Mouse (Mus musculus) thymus, adult 18-20 months (tissue): Measurements from ENCODE around the gene Art4.
"Not testable (repeated sequence)": the region's sequence is repeated elsewhere in the genome, so short reads cannot be mapped to it uniquely, and the experiment has no call there.

Source experiments
- DNase-seq, 2 experiments: peaks; one replicate each; pipeline ENCODE4 v3.0.0; 2022; ENCODE audit warnings: mixed read lengths in 2 of 2

Art4 gene

DNA sequence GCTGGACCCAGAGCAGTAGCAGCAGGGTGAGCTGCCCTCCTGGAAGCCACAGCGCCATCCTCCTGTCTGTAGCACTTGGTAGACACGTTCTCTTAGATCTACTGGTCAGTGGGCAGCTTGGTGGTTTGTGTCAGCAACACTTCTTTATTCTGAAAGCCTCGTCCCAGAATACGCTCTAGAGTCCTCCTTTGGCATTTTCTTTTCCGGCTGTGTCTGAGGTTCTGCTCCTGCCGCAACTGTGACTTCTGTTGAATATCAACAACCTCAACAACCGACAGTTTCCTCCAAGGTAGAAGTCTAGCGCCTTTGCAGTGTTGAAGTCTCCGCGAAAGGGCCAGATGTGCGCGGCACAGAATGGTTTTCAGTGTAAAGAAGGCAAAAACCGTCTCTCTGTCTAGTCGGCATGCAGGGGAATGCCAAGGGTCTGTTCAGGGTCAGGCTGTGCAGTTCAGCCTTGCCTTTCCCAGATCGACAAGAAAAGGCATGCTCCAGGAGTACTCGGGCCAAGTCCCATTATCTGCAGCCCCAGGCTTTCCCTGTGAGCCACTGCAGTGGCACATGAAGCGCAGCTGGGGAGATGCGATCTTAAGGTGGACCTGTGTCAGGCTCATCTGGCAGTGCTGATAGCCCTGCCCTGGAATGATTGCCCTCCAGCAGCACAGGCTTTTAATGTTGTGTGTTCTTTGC is at the start of gene Art4:
Gene Art4, minus strand, starts transcription at position 548 of the 687 bp plus-strand sequence.
- DNase-seq = peak; percentile 46 to 61

DNA sequence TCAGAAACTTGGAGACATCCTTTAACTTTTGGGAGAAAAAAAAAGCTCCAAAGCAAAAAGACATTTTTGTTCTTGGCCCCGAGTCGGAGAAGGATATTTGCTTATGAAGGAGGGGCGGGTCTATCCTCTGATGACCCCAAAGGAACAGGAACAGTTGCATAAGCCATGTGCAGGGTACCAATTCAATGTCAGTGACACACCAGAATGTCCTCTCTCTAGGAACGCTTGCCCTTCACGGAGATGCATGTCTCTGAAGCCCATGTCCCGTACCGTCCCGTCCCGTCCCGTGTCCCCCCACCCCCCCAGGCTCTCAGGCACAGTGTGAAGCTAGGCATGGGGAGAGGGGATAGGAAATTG is 49.4 kb upstream of the Art4 start:
- no peak for DNase-seq

DNA sequence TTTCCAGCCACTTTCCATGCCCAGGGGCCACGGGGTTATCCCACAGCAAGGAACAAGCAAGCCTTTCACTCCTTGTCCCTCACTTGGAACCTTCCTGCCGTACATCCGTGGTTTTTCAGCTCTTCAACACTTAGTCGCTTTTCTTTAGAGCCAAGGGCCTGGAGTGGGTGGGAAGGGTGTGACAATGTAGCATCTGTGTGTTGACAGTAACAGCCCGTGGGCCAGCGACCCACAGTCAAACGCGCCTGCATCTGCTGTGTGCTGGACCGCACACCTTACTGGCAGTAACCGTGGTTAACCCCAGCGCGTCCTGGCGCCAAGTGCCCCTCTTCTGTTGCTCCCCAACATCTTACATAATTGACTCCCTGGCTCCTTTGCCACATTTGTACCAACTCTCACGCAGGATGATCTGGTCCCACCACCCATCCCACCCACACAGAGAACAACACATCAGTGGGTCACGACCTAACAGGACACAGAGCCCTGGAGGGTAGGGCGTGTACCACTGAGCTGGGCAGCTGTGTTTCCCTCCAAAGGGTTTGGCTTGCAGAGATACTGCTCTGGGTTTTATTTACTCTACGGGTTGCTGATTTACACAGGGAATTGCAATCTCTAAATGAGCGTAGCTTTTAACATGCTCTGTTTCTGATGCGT is 48.9 kb upstream of the Art4 start:
- DNase-seq = no peak

DNA sequence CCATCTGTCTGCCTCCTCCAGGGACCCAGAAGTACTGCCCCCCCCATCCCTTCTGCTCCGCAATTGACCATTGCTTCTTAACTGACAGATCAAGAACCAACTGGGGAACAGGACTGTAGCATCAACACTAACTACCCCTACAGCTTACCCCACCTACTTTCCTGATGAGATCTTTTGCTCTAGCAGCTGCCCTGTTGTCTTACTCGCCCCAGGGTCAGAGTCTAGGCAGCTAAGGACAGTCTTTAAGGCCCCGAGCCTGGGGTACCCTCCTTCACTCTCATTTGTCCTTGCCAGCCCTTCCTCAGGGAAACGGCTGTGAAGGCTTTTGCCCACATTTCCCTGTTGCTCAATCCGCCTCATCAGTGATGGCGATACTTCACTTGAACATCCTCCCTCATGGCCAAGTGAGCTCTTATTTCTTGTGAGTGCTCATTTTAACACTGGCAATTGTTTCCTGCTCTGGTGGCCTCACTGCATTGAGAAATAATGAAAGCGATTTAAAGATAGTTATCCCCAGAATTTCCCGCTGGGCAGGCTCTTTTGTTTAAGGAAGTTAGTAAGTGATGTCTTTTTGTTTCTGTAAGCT is 46.4 kb upstream of the Art4 start:
- DNase-seq = no peak

DNA sequence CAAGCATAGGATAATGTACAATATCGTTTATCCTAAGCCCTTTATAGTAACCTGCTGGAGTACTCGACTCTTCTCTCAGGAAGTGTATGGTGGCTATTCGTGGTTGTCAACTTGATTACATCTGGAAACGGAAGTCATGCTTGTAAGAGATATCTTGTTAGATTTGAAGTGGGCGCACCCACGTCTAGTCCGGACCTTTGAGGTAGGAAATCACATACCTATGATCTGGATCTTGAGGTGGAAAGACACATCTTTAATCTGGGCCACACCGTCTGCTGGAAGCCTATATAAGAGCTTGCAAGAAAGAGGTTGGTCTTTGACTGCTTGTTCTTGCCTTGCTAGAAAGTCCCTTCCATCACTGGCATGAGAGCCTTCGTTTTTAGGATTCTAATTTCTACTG is 45.0 kb upstream of the Art4 start:
- no peak for DNase-seq

DNA sequence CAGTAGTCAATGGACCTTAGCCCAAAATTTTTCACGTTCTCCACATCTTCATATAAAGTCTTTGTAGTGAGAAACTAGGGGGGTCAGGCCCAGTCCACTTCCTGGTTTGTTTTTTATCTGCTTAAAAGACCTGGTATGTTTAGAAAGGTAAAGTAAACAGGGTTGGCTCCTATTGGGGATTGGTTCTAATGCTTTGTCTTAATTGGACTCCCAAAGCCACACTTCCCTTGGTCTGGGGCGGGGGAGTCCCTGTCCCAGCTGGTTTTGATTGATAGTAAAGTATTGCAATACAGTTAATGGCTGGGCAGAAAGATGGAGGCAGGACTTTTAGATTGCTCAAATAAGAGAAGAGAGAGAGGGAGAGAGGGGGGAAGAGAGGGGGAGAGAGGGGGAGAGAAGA is 43.5 kb upstream of the Art4 start:
- no peak for DNase-seq

DNA sequence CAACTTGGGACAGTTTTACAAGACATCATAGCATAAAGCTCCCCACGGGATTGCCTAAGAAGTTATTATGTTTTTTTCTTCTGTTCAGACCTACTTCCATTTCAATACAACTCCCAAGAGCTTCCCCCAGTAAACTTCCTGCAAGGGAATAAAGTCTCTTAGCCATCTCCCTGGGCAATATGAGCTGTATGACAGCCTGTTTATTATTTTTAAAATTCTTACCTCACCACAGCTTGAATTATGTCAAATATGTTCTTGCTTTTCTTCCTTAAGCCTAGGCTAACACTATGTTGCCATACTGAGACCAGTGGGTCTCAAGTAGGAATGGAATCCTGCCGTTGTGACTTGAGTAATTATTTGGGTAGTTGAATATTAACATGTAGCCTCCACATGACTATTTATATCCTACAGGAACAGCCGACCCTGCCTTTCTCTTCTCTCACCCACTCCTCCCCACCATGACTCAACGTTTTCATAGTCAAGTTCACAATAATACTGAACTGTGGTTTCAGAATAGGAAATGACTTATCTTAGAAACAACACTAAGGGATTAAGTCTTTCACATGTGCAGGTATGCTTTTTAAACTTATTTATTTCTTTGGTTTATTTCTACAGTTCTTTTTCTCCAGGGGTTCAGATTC is 43.0 kb upstream of the Art4 start:
- DNase-seq = no peak

DNA sequence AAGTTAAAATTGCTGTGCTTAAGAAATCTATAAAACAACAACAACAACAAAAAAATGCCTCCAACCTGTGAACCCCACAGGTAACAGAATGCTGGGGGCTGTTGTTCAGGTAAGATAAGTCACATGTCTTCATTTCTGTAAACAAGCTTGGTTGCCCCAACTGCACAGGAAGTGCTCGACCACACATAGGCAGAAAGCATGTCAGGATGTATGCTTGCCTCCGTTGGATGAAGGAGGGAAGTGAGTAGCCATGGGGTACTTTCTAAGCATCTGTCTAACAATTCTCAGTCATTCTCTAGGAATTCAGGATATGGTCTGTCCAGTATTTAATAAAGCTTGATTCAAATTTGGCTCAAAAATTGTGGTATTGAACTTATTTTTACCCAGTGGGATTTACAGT is 41.4 kb upstream of the Art4 start:
- DNase-seq = peak in 1 of 2 experiments; percentile 23

DNA sequence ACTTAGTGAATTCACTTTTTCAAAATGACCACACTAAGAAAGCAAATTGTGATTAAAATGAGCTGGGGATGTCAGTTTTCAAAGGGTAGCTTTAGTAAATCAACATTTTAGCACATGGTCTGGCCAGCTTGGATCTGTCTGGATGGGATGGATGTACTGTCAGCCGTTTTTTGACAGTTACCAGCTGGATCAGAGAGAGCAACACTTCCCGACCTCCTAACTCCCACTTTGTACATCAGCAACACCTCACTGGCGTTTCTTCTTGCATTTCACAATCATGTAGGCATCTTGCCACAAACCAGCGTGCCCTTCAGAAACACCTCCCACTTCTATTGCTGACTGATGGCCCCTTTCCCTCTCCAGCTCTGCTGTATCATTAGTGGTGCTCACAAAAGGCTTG is 40.7 kb upstream of the Art4 start:
- no peak for DNase-seq

DNA sequence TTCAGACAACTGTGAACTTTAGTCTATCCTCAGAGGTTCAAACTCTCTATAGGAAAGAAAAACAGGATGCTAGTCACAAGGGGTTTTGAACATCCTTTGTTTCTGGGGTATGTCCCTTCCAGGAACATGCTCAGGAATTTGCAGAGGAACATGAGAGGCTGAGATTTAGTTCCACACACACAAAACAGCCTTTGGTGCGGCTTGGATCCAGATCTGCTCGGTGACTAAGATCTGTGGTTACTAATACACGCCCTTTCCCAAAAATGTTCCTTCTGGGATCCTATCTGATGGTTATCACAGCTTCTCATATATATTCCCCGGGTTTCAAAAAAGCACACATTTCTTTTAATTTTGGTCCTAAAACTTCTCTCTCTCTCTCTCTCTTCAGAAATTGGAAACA is 40.3 kb upstream of the Art4 start:
- no peak for DNase-seq

DNA sequence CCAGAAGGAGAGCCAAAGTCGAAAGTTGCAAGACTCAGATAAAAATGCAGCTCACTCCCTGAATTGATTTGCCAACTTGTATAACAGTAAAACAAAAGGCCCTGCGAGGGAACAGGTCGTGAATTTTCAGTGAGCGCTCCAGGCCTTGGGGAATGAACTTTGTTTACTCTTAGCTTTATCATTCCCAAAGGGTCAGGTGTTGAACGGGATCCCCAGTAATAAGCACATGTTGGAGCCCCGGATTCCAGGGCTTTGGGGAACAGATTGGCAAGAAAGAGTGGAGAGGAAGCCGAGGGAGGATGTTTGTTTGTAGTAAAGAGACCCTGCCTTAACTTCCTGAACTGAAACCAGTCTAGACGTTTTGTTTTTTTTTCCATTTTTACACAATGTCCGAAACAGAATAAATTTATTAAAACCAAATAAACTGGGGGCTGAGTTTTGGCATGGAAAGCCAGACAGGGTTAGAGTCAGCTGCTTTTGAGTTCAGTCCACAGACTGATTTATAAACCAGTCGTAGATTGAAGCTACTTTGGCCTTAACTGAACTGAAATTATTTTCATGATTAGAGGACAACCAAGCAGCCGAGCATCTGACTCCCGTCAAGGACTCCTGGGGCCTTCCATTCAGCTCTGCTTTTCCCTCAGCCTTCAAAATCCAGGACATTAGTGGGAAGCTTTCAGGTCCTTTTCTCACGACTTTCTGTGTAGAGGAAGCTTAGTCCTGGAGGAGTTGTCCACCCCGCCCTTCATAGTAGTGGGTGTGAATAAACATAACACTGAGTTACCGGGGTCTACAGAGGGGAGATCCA is 37.2 kb upstream of the Art4 start:
- no peak for DNase-seq

DNA sequence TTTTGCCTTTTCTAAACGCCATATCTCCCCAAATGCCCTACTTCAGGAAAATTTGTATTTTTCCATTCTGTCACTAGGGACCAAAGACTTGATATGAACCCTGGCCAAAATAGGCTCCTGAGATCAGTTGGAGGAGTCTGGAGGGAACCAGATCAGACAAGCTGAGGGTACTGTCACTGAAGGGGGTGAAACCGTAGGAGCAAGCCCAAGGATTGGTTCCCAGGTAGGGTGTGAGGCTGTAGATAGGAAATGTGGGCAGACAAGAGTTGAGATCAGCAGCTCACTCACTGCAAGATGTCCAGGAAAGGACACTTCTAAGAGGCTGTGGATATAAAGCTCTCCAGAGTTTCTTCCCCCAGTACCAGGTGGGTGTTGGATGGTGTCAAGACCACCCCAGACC is 34.5 kb upstream of the Art4 start:
- DNase-seq = no peak

DNA sequence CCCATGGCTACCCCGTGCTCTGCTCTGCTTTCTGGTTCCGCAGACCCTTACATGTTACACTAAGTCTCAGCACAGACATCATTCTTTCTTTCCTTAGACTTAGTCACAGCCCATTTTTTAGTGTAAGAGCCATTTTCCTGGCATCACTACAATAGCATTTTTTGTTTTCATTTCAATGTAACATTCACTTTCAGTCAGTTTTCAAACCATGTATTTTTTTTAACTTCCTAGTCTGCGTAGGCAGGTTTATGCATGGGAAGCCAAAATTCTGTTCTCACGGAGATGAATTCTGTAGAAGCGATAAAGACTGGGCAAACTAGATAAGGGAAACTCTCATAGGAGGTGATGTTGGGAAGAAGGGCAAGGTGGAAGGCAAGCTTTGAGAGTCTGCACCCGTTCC is 32.0 kb upstream of the Art4 start:
- no peak for DNase-seq

DNA sequence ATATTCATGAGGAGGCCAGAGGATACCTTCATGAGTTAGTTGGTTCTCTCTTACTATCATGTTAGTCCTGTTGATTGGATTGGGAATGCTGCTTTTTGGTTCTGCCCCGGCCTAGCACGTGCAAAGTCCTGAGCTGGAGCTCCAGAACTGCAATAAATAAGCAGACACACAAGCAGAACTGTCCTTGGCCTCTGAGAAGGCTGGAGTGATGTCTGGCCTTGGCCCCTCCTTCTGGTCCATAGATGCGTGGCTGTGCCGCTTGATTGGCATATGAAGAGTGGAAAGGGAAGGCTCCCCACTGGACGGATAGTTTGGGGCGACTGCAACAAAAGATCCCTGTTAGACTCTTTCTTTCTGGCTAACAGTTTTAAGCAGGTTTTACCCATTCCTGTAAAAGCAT is 31.5 kb upstream of the Art4 start:
- DNase-seq = no peak

DNA sequence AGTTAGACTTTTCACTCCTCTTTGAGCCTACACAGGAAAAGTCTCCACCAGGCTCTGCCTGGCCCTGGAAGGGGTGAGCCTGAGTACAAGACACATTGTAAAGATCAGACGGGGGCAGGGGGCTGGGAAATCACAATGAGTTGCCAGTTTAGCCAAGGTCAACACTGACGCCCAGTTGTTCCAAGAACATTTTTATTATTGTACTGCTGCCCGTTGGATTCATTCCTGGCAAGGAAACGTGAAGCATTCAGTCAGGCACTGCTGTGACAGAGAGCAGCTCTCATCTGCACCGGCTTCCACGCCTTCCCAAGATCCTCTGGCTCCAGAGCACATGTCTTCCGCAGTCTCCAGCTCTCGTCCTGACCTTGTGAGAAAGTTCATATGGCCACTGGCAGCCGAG is 30.3 kb upstream of the Art4 start:
- no peak for DNase-seq

DNA sequence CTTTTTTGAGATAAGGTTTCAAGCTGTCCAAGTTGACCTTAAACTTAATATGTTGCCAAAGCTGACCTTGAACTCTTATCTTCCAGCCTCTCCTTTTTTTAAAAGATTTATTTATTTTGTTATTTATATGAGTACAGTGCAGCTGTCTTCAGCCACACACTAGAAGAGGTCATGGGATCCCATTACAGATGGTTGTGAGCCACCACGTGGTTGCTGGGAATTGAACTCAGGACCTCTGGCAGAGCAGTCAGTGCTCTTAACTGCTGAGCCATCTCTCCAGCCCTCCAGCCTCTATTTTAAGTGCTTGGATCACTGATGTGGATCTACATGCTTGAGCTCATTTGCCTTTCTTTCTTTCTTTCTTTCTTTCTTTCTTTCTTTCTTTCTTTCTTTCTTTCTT is 27.2 kb upstream of the Art4 start:
- DNase-seq = not testable (repeated sequence)

DNA sequence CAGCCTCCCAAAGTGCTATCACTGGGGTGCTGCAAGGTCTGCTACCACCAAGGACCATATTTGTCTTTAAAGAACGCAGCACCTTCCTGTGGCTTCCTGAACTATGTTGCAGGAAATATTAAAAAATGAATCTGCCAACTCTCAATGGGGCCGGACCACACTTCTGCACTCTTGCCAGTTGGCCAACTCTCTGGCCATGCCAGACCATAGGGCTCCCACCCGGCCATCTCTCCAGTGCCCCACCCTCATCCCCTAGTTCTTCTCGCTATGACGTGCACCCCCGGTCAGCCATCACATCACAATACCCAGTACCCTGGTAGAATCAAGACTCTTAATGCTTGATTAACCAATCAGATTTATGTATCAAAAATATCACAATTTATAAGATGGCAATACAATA is 26.4 kb upstream of the Art4 start:
- no peak for DNase-seq

DNA sequence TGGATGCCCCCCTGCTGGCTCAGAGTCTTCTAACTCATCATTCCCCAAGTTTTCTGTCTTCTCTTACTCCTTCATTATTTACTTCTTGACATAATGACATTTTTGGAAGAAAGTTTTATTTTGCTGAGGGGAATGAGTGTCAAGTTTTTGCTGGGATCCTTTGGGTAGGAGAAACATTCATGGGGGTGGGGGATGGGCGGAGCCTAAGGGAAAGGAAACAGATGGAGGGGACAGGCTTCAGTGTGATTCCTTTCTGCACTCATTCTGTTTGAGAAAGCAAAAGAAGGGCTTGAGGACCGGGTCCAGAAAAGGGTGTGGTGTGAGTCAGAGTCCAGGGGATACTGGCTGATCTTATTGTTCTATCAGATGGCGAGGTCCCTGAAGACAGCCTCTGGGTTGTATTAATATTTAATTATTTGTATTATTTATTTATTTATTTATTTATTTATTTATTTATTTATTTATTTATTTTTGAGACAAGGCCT is 25.9 kb upstream of the Art4 start:
- no peak for DNase-seq

DNA sequence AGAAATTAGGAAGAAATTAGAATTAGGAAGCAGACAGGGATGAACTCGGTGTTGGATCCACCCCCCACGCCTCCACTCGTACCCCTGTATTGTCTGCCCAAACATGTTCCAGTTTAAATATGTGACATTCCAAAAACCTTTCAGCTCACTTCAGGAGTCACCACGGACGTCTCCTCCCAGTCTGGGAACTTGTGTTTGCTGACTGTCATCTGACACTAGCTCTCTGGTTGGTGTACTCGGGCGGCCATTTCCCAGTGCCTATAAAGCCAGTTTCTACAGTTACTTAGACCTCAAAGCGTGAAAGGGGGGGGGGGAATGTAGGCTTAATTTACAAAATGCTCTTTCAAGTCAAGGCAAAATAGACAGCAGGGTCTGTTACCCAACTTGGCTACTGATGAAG is 24.1 kb upstream of the Art4 start:
- DNase-seq = no peak

DNA sequence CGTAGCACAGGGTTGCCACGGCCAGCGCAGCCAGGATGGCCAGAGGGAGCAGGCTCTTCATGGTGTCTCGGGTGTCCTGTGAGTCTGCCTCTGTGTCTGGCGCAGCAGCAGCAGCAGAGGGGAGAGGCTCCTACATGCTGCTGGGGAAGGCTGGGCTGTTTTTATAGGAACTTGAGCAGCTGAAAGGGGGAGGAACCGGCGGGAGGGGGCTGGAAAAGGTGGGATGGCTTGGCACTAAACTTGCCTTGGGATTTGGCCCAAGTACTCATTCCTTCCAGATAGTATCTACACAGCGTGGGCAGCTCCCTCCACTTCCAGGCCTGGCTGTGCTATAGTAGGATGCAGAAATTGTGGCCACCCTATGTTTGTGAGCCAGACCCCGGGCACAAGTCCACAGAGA is 18.1 kb upstream of the Art4 start, which contains the start of gene Mgp:
Gene Mgp, minus strand, starts transcription at position 154 of the 400 bp plus-strand sequence.
- DNase-seq = no peak

DNA sequence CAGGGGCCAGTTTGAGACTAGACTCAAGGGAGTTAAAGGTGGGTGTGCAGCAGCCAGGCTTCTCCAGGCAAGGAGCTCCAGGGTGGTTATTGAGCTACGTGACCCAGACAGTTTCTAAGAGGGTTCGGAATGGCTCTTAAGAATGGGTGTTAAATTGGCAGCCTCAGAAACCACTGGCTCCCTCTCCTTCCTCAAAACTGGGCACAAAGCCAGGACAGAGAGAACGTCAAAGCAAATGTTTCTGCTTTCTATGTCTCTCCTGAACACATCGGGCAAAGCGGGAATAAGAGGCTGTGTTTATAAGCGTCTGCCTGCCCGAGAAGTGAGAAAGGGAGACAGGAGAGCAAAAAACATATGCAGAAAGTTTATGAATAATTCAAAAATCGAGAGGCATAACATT is 17.1 kb upstream of the Art4 start:
- DNase-seq = no peak

DNA sequence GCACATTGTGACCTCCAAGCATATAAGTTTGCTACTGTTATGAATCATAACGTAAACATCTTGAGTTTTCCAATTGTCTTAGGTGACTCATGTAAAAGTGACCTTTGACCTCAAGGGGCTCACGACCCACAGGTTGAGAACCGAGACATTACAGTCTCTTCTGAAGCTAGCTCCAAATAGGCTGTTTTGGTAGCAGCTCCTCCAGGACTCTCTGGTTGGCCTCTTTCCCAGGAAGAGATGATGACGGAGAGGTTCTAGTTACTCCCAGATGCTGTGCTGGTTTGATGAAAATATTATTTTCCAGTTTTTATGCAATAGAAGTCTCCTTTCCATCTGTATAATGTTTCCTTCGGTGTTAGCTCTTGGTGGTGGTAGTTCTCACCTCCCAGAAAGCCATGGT is 11.4 kb upstream of the Art4 start:
- DNase-seq = no peak

DNA sequence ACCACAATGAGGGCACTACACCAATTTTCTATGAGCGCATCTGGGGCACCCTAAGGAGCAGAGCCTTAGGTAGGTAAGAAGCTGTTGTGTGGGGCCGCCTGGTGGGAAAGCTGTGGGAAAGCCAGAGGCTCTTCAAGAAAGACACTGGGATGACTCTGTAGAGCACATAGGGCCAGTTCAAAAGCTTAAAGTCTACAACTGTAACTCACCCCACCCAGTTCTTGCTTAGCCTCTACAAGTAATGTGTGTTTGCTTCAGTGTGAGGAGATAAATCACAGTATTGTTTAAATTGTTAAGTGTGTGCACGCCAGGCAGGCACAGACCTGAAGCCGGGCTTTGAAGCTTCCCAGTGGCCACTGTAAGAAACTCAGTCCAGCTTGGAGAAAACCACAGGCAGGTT is 8.6 kb upstream of the Art4 start:
- DNase-seq = no peak
